Mouse (Mus musculus) spleen, adult 2 months (tissue): ENCODE measurements around the gene Olfr1107.

Source experiments
- CTCF ChIP-seq: fragments of 200-500 bp; IDR thresholded peaks from 2 replicates; pipeline ENCODE4 v1.5.1; 2011; ENCODE audit warnings: mild to moderate bottlenecking, inconsistent platforms; ENCODE audit not compliant: insufficient read depth, insufficient read length, insufficient replicate concordance; ENCODE audit errors: extremely low read depth
- POLR2A ChIP-seq: fragments of 200-500 bp; IDR thresholded peaks from 2 replicates; pipeline ENCODE4 v1.6.1; 2011; ENCODE audit warnings: low read depth, low read length, inconsistent platforms

GRCm38 (mm10) chr2:87114467-87114866 is 38.9 kb upstream of the Olfr1107 start, which contains the start of gene Olfr259:
- TF ChIP-seq POLR2A (no peak), CTCF (no peak)
